Mouse (Mus musculus) urinary bladder, postnatal 4 days (tissue): ENCODE measurements around the gene Rnd3.
A peak's percentile ranks its signal among the peaks of the same experiment; 100 is the strongest.

ENCODE experiments used
- DNase-seq, 2 experiments: peaks; one replicate each; pipeline ENCODE4 v3.0.0; 2021 to 2022; ENCODE audit warnings: low spot score in 2 of 2

Rnd3 gene

DNA sequence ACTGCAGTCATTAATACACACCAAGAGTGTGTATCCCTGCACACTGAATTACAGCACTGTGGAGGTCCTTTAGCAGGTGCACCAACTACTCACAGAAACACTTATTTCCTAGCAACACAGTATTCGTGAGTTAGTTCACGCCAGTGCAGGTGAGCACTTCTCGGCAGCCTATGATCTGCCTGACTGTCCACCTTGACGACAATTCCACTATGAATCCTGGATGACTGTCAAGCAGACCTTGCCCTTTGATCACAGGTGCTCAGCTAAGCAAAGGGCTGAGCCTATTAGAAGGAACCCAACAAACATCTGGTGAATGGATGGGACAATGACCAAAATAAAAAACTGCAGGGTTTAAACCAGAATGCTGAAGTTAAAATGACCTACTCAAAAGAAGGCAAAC, 20.8 kb downstream of the Rnd3 start:
- no peak for DNase-seq

GRCm38 (mm10) chr2:51110271-51110670, 38.6 kb downstream of the Rnd3 start:
- no peak for DNase-seq

GRCm38 (mm10) chr2:51108631-51109030, 40.3 kb downstream of the Rnd3 start:
- DNase-seq, result no peak

- peak in 1 of 2 experiments; percentile 25 for DNase-seq
Measured at GRCm38 (mm10) chr2:51101187-51101586, 47.7 kb downstream of the Rnd3 start.

- DNase-seq, result no peak
Measured at GRCm38 (mm10) chr2:51099987-51100386, 48.9 kb downstream of the Rnd3 start.

DNA sequence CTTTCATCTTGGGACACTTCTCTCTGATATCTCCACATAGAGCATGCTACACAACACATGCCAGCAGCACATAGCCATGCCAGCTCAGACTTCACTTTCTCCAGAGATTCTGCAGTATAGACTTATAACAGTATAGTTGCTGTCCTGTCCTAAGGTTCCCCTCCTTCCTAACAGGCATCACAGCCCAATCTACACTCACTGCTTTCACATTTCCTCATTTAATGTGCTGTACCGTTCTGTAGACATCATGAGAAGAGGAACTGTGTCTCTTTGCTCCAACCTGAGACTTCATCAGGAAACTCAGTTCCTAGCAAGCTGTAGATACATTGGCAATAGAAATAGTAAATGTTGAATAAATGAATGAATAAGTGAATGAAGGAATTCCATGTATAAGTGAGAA, 49.7 kb downstream of the Rnd3 start:
- no peak for DNase-seq

DNA sequence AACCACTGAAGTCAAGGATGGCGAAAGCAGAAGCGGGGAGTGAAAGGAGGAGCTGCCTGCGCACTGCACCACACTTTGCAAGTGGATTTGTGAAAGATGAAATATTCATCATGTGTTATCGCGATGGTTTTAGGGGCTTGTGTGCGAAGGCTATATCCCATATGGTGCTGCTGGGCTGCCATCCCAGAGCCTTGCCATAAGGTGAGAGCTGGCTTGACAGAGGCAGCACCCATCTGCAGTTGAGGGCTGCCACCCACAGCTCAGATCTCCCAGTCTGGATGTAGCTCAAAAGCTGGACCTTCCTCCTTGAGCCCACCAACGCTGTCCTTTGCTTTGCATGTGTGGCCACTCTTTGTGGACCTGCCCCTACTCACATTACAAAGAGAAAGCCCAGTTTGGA, 58.2 kb downstream of the Rnd3 start:
- DNase-seq, result no peak

DNA sequence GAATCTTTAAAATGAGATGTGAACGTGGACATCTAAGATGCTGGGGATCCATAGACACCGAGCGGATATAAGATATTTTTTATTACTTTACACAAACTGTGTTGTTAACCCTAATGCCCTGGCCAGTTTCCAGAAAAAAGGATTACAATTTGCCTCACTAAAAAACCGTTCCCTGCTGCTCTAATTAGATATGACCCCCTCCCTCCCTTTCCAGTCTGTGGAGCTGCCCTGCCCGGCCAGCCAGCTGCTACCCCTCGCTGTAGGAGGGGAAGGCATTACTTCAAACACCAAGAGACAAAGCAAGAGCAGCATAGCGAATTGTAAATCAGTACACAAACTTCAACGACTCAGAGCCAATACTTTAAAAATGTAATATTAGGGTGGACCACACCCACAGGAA, 58.9 kb downstream of the Rnd3 start:
- DNase-seq, result no peak

- DNase-seq, result no peak
Measured at GRCm38 (mm10) chr2:51088843-51089573, 59.9 kb downstream of the Rnd3 start.

- no peak for DNase-seq
Measured at GRCm38 (mm10) chr2:51088123-51088453, 60.8 kb downstream of the Rnd3 start.

- DNase-seq, result no peak
Measured at GRCm38 (mm10) chr2:51087307-51088122, 61.4 kb downstream of the Rnd3 start.

DNA sequence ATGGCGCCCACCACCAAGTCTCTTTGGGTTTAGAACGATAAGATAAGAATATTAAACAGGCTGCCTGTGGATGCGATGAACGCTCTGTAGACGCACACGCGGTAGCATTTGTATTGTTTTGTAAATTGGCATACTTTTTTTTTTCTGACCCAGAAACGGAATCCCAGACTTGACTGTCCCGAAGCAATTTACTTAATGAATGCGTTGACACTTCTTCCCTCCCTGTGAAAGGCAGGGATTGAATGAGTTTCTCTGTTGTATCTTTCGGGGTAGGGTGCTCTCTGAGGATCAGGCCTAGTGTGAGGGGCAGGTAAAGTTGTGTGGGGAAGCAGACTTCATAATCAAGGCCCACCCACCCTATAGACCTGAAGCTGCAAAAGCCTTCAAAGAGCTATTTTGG, 63.8 kb downstream of the Rnd3 start:
- DNase-seq, result no peak

GRCm38 (mm10) chr2:51082714-51083351, 66.1 kb downstream of the Rnd3 start:
- DNase-seq, result no peak
